Mouse (Mus musculus): ENCODE results near the gene Gm10665. TPM values are rescaled to one million over a fixed set of nuclear protein-coding genes. Genes with fewer than 3 reads are reported as not detected.

Gene Gm10665
- not detected in 2 replicates for polyA plus RNA-seq (2015; fragmentation: Nextera tagmentation; extraction: Ambion mirVana)

DNA sequence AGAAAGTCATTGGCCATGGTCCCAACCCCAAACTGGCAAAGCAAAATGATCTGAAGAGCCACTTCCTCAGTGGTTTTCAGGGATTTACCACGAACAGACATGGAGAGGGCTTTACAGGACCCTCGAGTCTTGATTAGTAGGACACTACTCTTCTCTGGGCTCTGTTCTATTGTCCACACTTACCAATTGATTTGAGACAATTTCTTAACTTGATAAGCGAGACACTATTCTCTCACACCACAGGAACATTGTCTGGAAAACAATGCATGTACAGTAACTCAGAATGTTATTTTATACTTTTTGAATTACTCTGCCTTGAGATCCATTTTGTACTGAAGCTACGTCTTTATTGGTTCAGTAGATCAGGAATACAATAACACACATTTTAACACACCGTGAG is at the start of gene Gm10665:
Gene Gm10665, minus strand, starts transcription at position 101 of the 400 bp plus-strand sequence.

DNA sequence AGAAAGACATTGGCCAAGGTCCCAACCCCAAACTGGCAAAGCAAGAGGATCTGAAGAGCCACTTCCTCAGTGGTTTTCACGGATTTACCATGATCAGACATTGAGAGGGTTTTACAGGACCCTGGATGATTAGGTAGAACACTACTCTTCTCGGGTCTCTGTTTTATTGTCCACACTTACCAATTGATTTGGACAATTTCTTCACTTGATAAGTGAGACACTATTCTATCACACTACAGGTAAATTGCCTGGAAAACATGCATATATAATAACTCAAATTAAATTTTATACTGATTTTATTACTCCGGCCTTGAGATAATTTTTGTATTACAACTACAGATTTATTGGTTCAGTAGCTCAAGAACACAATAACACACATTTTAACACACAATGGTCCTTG is 35.7 kb upstream of the Gm10665 start, which contains the start of gene Vmn1r151:
Gene Vmn1r151, minus strand, starts transcription at position 101 of the 400 bp plus-strand sequence.

DNA sequence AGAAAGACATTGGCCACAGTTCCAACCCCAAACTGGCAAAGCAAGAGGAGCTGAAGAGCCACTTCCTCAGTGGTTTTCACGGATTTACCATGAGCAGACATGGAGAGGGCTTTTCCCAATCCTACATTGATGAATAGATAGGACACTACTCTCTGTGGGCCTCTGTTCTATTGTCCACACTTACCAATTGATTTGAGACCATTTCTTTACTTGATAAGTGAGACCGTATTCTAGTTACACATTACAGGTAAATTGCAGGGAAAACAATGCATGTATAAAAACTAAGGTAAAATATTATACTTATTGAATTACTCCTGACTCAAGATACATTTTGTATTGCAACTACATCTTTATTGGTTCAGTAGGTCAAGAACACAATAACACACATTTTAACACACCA is 25.7 kb downstream of the Gm10665 start, which contains the start of gene Vmn1r149:
Gene Vmn1r149, minus strand, starts transcription at position 101 of the 400 bp plus-strand sequence.

DNA sequence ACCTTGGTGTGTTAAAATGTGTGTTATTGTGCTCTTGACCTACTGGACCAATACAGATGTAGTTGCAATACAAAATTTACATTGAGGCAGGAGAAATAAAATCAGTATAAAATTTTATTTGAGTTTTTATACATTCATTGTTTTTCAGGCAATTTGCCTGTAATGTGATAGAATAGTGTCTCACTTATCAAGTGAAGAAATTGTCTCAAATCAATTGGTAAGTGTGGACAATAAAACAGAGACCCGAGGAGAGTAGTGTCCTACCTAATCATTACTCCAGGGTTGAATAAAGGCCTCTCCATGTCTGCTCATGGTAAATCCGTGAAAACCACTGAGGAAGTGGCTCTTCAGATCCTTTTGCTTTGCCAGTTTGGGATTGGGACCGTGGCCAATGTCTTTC is 50.6 kb downstream of the Gm10665 start, which contains the start of gene Vmn1r148:
Gene Vmn1r148, plus strand, starts transcription at position 301 of the 400 bp plus-strand sequence.

Other genes with a start within 250 kb of the Gm10665 start
- not detected in 2 replicates for gene Gm8453, start 234.6 kb downstream of the Gm10665 start, polyA plus RNA-seq (2015; fragmentation: Nextera tagmentation; extraction: Ambion mirVana)
- not detected in 2 replicates for gene Gm4187, start 134.4 kb downstream of the Gm10665 start, polyA plus RNA-seq (2015; fragmentation: Nextera tagmentation; extraction: Ambion mirVana)
- not detected in 2 replicates for gene Gm8660, start 93.0 kb downstream of the Gm10665 start, polyA plus RNA-seq (2015; fragmentation: Nextera tagmentation; extraction: Ambion mirVana)
- not detected in 2 replicates for gene Vmn1r148, start 50.5 kb downstream of the Gm10665 start, polyA plus RNA-seq (2015; fragmentation: Nextera tagmentation; extraction: Ambion mirVana)
- gene Vmn1r149, start 25.8 kb downstream of the Gm10665 start, polyA plus RNA-seq (2015; fragmentation: Nextera tagmentation; extraction: Ambion mirVana): not detected in 2 replicates
- not detected in 2 replicates for gene Vmn1r151, start 35.6 kb upstream of the Gm10665 start, polyA plus RNA-seq (2015; fragmentation: Nextera tagmentation; extraction: Ambion mirVana)
- gene Vmn1r152, start 58.9 kb upstream of the Gm10665 start, polyA plus RNA-seq (2015; fragmentation: Nextera tagmentation; extraction: Ambion mirVana): not detected in 2 replicates
- gene Gm8677, start 70.8 kb upstream of the Gm10665 start, polyA plus RNA-seq (2015; fragmentation: Nextera tagmentation; extraction: Ambion mirVana): not detected in 2 replicates
- gene Gm4201, start 101.3 kb upstream of the Gm10665 start, polyA plus RNA-seq (2015; fragmentation: Nextera tagmentation; extraction: Ambion mirVana): not detected in 2 replicates
- not detected in 2 replicates for gene Gm4565, start 124.1 kb upstream of the Gm10665 start, polyA plus RNA-seq (2015; fragmentation: Nextera tagmentation; extraction: Ambion mirVana)
- gene Vmn1r155, start 193.9 kb upstream of the Gm10665 start, polyA plus RNA-seq (2015; fragmentation: Nextera tagmentation; extraction: Ambion mirVana): not detected in 2 replicates
- gene Gm8693, start 228.2 kb upstream of the Gm10665 start, polyA plus RNA-seq (2015; fragmentation: Nextera tagmentation; extraction: Ambion mirVana): not detected in 2 replicates

All from urinary bladder, postnatal 0 days (tissue).